Mouse (Mus musculus): ENCODE data around the gene Zfp961.
"Not testable (repeated sequence)": the region's sequence is repeated elsewhere in the genome, so short reads cannot be mapped to it uniquely, and the experiment has no call there.

Gene Zfp961

DNA sequence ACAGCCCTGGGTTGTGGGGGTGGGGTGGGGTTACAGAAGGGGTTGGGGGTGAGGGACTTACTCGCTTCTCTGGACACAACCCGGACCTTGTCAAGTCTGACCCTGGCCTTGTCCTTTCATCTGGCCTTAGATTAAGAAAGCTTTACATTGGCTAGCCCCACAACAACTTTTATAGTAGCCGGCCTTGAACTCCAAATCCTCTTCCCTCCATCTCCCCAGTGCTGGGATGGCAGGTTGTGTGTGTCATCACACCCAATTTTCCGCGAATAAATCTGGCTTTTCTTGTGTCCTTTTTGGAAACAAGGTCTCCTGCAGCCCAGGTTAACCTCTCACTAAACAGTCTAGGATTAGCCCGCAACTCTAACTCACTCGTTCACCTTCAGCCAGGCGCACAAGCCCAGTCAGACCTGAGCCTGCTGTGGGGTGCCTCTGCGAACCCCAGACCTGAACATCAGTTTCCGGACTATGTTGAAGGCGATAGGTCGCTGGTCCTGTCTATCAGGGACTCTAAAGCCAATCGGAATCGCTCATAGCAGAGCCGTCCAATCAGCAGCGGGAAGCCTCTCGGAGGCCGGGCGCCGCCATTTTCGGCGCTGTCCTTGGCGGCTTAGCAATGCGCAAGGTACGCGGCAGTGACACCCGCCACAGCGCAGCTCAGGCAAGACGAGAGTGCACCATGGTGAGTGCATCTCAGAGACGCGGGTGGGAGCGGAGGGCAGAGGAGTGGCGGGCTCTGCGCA is at the start of gene Zfp961:
Gene Zfp961, plus strand, starts transcription at position 557 of the 740 bp plus-strand sequence.
- DNase-seq (ENCODE audit: low read depth, low spot score), result peak; percentile 99

DNA sequence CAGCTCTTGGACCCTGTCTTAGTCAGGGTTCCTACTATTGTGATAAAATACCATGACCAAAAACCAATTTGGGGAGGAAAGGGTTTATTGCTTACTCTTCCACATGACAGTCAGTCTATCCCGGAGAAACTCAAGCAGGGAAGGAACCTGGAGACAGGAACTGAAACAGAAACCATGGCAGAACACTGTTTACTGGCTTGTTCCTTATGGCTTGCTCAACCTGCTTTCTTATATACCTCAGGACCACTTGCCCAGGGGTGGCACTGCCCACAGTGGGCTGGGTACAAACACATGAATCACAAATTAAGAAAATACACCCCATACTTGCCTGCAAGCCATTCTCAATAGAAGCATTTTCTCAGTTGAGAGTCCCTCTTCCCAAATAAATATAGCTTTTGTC is 47.8 kb upstream of the Zfp961 start:
- DNase-seq (ENCODE audit: low read depth, low spot score), result not testable (repeated sequence)

DNA sequence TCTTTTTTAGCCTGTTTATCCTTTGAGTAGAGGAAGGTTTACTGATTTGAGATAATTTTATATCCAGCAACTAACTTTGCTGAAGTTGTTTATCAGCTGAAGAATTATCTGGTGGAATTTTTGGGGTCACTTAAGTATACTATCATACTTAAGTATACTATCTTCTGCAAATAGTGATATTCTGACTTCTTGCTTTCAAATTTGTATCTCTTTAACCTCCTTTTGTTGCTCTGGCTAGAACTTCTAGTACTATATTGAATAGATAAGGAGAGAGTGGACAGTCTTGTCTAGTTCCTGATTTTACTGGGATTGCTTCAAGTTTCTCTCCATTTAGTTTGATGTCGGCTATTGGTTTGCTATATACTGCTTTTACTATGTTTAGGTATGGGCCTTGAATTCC is 44.0 kb upstream of the Zfp961 start:
- DNase-seq (ENCODE audit: low read depth, low spot score), result no peak

DNA sequence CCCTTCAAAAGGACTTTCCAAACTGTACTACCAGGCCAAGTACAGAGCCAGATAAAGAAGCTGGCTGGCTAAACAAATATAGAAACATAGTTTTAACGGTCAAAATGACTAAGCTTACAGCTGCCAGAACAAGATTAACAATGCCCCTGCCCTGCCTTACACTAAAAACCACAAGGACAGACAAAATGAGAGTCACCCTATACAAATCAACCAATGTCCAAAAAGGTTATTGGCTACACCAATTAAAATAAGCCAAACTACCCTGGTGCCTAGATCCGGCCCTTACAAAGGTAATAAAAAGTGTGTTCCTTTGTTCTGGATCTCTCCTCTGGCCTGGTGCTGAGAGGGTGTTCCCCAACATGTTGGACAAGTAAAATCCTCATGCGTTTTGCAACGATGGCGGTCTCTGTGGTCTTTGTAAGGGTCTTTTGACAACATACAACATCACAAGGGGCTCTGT is 43.0 kb upstream of the Zfp961 start:
- DNase-seq (ENCODE audit: low read depth, low spot score), result no peak

DNA sequence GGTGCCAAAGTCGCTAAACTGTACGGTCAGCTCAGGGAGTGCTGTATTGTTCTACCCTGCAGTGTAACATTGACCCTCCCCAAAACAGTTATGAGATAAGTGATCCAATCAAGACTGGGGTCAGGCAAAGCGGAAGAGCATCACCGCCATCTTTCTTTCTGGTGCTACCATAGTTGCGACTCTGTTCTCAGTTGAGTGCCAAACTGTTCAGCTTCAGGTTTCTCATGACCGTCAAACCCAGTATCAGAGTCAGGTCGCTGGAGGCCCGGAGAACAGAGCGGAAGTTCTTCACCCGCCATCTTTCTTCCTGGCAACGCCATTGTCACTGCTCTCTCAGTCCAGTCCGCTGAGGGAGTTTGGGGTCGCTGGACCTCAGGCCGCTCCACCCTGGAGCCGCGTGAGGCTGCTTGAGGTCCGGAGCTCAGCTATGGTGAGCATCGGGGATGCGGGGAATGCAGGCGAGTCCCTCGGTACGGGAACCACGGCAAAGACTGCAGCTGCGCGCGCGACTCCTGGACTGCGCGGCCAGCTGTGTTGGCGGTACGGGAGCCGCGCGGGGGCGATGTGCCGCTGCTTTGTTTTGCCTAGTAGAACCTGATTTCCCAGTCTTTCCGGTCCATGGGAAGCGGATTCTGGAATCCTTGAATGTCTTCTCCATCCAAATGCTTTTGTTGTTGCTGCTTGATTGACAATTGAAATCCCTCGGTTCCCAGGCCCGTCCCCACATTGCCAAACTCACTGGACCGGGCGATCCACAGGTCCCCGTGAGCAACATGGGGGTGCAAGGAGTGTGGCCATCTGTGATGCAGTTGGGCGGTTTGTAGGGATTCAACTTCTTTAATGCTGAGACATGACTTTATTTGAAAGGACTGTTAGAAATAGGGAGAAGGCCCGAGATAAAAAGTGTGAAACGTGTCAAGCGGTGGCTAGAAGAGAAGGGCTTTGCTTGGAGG is 42.3 kb upstream of the Zfp961 start, which contains the start of the genes Zfp882 and Zfp617:
Gene Zfp882, plus strand, starts transcription at position 300 of the 953 bp plus-strand sequence.
Gene Zfp617, plus strand, starts transcription at position 327 of the 953 bp plus-strand sequence.
- DNase-seq (ENCODE audit: low read depth, low spot score), result peak; percentile 85

DNA sequence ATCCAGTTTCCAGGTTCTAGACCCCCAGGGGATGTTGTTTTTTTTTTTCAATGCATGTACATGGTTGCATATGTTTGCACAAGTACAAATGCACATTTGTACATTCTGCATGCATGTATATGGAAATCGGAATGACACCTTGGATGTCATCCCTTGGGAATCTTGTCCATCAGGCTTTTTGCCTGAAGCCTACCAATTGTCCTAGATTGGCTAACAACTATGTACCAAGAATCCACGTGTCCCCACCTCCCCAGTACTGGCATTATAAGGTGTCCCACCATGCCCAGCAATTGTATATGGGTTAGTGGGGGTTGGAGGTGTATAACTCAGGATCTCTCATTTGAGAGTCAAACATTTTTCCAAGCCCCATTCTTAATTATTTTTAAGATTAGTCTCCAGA is 38.6 kb upstream of the Zfp961 start:
- DNase-seq (ENCODE audit: low read depth, low spot score), result no peak

DNA sequence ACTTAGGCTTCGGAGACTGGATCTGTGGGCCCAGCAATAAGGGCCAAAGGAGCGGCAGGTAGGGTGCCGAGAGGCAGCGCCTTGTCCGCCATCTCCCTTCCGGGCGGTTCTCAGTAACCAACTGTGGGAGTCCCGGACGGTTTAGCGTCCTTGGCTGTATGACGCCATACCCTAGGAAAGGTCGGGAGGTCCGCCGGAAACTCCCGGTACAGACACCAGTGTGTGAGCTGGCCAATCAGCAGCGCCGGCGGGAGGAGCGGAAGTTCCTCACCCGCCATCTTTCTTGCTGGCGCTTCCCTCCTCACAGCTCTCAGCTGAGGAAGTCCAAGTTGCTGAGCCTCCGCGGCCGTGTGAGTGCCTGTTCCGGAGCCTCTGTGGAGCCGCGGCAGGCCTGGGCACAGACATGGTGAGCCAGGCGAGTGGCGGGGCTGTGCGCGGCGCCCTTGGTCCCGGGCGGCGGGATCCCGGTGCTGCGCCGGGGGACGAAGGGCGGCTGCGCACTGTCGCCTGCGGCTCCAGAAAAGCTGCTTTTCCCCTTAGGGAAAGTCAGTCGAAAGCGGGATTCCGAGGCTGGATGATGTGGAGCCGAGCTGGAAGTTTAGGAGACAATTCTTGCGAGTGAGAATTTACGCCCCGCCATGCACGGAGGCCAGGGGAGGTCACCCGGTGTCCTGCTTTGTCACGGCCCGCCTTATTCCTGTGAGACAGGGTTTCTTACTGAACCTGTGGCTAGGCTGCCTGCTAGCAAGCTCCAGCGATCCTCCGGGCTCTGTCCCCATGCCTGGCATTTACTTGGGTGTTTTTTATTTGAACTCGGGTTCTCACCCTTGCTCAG is 28.1 kb upstream of the Zfp961 start:
- peak; percentile 94 for DNase-seq (ENCODE audit: low read depth, low spot score)

DNA sequence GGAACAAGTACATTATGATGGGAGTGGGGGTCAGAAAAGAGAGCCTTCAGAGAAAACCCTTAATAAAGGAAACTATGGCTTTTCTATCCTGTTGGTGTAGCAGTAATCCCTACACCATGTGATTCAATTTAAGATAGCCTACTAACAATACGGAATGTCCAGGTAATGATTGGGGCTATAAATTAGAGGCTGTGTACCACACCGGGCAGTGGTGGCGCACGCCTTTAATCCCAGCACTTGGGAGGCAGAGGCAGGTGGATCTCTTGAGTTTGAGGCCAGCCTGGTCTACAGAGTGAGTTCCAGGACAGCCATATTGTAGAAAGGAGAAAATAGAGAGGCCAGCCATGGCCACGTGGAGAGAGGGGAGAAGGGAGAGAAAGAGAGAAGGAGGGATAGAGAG is 25.0 kb upstream of the Zfp961 start:
- no peak for DNase-seq (ENCODE audit: low read depth, low spot score)

DNA sequence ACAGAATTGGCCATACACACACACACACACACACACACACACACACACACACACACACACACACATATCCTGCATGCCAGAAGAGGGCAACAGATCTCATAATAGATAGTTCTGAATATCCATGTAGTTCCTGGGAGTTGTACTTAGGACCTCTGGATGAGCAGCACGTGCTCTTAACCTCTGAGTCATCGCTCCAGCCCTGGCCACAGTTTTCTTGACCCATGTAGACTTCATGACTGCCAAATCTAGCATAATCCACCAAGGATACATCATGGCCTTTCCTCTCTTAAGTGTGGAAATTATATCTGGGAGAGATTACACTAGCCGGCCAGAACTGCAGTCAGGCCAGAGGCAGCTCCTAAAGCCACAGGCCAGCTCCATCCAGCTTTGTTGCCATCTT is 24.3 kb upstream of the Zfp961 start:
- no peak for DNase-seq (ENCODE audit: low read depth, low spot score)

DNA sequence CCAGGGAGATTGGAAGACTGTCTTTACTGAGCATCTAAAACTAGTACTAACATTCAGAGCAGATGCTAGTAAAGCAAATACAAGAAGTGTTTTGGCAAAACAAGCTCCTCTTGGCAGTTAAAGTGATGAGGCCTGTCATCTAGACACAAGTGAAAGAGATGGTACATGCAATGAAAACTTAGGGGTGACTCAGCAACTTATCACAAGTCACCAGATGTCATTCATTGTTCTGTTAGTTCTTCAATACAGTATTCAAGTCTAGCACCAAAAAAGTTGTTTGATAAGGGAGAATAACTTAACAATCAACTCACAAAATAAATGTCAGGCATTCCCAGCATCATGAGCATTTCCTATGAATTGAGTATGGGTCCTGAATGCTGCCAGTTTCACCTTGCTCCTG is 23.1 kb upstream of the Zfp961 start:
- DNase-seq (ENCODE audit: low read depth, low spot score), result no peak

DNA sequence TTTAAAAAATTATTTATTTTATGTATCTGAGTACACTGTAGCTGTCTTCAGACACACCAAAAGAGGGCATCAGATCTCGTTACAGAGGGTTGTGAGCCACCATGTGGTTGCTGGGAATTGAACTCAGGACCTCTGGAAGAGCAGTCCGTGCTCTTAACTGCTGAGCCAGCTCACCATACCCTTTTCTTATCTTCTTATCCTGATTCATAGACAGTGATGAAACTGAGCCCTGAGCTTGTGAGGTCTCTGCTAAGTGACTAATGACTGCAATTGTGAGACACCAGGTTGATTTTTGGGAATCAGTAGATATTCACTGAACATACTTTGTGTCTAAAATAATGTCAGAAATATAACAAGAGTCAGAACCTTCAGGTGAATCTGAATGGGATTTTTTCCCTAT is 12.8 kb upstream of the Zfp961 start:
- not testable (repeated sequence) for DNase-seq (ENCODE audit: low read depth, low spot score)

DNA sequence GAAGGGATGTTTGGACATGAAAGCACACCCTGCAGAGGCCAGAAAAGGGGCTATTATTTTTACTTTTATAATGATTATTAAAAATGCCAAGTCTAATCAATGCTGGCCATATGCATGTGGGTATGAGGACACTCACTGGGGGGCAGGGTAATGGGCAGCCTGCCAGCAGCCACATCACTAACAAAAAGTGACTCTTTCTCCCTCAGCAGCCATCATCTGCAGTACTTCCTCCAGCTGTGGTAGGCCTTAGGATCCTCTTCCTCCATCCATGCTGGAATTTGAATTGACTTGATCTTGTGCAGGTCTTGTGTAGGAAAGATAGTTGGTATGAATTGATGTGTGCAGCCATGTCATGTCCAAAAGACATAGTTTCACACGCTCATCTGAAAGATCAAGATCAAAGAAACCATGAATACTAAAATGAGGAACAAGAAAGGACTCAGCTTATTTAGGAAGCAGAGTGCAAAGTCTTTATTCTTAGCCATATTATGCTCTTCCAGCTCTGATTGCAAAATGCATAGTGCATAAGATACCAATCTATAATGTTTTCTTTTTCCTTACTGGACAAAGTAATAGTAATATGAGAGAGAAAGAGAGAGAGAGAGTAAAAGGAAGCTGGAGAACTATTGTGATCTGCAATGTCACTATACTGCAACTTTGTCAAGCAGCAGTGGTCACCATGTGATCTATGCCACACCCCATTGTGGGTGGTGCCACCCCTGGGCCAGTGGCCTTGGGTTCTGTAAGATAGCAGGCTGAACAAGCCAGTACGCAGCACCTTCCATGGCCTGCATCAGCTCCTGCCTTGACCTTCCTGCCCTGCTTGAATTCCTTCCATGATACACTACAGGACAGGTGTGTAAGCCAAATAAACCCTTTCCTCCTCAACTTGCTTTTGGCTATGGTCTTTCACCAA is 10.3 kb upstream of the Zfp961 start:
- no peak for DNase-seq (ENCODE audit: low read depth, low spot score)

DNA sequence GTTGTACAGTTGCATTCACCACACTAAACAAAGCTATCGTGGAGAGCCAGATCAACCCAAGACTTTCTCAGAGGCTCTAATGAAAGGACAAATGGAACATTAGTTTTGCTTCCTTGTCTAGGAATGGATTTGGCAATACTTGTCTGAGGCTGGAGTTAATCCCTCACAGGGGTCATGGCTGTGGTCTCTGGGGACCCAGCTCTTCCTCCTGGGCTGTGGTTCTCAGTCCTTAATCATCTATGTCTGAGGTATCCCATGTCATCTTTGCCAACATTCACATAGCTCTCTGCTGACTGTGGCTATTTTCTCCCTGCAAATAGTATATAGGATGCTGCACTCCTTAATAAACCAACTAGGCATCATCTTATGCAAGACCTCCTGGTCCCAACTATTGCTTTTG is 9.1 kb upstream of the Zfp961 start:
- DNase-seq (ENCODE audit: low read depth, low spot score), result no peak

DNA sequence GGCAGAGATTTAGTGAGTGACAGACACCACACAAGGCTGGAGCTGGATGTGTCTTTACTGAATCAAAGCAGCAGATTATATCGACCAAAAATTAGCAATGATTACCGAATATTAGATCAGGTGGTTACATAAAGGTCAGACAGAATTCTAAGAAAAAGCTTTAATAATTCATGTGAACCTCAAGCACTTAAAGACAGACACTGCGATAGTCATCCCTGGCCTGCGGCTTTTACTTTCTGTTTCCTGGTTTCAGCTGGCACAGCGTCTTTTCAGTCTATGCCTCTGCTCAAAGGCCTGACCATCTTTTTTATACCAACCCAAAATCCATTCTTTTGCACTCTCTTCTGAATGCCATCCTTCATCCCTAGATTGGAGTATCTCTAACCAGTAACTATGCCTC is 2.2 kb upstream of the Zfp961 start:
- peak; percentile 47 for DNase-seq (ENCODE audit: low read depth, low spot score)

DNA sequence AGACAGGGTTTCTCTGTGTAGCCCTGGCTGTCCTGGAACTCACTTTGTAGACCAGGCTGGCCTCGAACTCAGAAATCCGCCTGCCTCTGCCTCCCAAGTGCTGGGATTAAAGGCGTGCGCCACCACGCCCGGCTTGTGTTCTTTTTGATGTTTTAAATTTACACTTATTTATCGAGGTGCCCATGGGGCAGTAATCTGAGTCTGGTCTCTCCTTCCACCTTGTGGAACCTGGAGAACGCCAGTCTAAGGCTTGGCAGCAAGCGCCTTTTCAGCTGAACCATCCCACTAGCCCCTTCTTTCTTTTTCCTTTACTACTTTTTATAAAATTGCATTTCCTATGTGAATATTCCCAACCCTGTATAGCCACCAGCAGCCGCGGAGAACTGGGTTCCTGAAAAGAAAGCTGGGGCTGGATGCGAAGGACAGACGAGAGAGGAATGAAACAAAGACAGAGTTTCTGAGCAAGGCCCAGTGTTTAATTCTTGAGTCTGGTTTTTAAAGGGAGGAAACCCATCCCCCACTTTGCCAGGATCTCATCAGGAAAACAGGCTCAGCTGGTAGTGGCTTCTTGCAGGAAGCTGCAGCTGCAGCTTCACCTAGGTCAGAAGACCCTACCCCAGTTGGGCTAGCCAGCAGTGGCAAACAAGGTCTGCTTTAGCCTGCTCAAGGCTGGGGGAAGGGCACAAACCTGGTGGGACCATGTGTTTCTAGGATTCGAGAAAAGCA is 761 bp downstream of the Zfp961 start:
- DNase-seq (ENCODE audit: low read depth, low spot score), result peak; percentile 16

DNA sequence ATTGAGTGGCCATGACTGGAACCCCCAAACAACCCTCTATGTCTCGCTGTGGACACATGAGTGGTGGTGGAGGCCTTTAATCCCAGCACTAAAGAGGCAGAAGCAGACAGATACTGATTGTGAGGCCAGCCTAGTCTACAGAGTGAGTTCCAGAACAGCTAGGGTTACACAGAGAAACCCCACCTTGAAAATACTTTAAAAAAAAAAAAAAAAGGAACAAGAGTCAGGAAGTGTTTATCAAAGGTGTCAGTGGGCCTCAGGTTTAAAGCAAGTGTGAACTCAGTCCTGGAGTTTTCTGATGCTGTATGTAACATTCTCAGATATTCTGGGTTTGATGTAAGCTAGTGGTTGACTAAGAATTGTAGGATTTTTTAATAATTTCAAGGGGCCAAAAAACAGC is 1.7 kb downstream of the Zfp961 start:
- no peak for DNase-seq (ENCODE audit: low read depth, low spot score)

DNA sequence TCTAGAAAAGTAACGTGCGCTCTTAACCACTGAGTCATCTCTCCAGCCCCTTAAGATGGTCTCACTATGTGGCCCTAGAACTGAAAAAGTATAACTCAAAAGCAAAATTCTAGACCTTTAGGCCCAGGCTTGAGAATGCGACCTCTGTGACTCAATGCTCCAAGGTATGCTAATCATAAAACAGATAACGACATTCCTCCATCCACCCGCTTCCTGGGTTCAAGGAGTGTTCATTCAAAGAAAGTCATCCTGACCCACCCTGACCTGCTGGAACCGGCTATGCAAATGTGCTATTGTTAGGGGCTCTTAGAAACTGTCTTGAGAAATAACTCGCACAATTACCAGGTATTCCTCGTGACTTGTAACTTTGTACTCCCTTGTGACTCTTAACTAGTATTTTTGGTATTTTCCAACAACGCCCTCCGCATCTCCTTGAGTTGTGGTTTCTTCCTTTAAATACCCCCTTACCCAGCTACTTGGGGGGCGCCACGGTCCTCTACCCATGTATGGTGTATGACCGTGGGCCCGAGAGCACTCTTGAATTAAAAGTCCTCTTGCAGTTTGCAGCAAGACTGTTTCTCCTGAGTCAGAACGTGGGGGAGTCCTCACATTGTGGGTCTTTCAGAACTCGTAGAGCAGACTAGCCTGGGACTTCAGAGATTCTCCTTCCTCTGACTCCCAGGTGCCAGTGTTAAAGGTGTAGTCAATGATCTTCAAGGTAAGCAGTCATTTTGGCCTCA is 2.3 kb downstream of the Zfp961 start:
- DNase-seq (ENCODE audit: low read depth, low spot score), result not testable (repeated sequence)

DNA sequence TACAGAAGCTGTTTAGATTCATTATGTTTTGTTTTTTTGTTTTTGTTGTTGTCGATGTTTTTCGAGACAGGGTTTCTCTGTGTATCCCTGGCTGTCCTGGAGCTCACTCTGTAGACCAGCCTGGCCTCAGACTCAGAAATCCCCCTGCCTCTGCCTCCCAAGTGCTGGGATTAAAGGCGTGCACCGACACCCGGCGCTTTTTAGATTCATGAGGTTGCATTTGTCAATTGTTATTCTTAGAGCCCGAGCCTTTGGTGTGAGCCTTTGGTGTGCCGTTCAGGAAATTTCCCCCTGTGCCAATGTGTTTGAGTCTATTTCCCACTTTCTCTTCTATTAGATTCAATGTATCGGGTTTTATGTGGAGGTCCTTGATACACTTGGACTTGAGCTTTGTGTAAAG is 3.8 kb downstream of the Zfp961 start:
- no peak for DNase-seq (ENCODE audit: low read depth, low spot score)

DNA sequence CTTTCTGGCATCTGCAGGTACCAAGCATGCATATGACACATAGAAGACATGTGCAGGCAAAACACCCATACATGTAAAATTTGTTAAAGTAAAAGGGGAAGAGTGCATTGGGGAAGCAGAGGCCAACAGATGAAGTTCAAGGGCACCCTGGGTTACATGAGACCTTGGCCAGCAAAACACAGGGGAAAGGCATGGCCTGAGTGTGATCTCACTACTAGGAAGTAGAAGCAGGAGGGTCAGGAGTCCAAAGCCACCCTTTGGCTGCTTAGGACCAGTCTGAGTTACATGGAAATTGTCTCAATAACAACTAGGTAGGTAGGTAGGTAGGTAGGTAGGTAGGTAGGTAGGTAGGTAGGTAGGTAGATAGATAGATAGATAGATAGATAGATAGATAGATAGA is 9.6 kb downstream of the Zfp961 start:
- DNase-seq (ENCODE audit: low read depth, low spot score), result no peak
